Mouse (Mus musculus) erythroblast, embryonic 14.5 days (primary cell): Measurements from ENCODE around the gene Mis18a.

Experiments used
- GATA1 ChIP-seq: IDR thresholded peaks from 2 replicates; pipeline ENCODE4 v1.6.1; 2012; ENCODE audit warnings: low read length, inconsistent platforms, mixed read lengths
- TAL1 ChIP-seq: IDR thresholded peaks from 3 replicates; pipeline ENCODE4 v1.6.1; 2012; ENCODE audit warnings: low read length, inconsistent platforms, mixed read lengths

GRCm38 (mm10) chr16:90694719-90695118 lies 32.5 kb downstream of the Mis18a start:
- TF ChIP-seq TAL1, result no peak
- TF ChIP-seq GATA1, result no peak
